Comparison of ENCODE assay signal across 12 mouse cellular contexts in the genomic region with DNA sequence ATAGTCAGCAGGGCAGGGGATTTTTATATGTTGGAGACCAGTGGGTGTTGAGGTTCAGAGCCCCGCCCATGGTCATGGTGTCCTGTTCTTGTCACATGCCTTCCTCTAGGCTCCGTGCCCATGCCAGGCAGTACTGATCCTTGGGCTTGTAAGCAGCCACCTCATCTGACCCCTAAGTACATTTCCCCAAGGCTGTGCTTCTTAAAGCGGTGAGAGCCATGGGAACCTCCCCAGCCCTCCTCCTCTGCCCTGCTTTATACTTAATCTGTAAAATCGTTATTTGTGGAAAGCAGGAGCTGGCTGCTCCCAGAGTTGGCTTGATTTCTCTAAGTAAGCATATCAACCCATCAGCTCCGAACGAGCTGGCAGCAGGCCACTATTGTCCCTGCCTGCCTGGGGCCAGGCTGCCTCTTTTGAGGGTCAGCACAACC. TPM values are rescaled to one million over a fixed set of nuclear protein-coding genes. Genes with fewer than 3 reads are reported as not detected.
DNase-seq lines count a peak whose midpoint lies in the region; ATAC-seq and TF ChIP-seq lines count a peak whose summit lies in the region.
"Had no signal": no experiment of that assay in that cellular context is flagged by ENCODE, and none has a peak within 500 bp of the region (broad histone marks: within the 10 kb centered on the region; RNA-seq: fewer than 3 reads in every experiment).

No protein-coding gene starts in this region.

- no peak for TF ChIP-seq CTCF in kidney, adult 2 months (conservative IDR thresholded peaks at IDR 0.05; ENCODE audit: insufficient read depth, insufficient read length, low read depth, low read length)
- no peak for TF ChIP-seq CTCF in brain, embryonic 14.5 days (IDR thresholded peaks at IDR 0.05; ENCODE audit: borderline replicate concordance, extremely low read depth, insufficient read depth, insufficient read length)

- H3K9ac ChIP-seq in kidney, embryonic 14.5 days (ENCODE audit: low read depth, low read length), result no peak overlapping the region
- H3K9ac ChIP-seq: liver, embryonic 14.5 days had no signal

- no peaks in the 10 kb centered on the region for H3K9me3 ChIP-seq in kidney, embryonic 14.5 days (ENCODE audit: control insufficient read depth, low read length)

- peak; percentile 29 to 49 for DNase-seq in adrenal gland, adult (ENCODE audit: inconsistent age in 2 of 2, low spot score in 1 of 2)
- no peak for DNase-seq in adrenal gland, postnatal 4 days (ENCODE audit: low spot score in 2 of 2)
- DNase-seq in kidney, adult 2 months, result peak; percentile 11
- peak; percentile 73 for DNase-seq in brain, embryonic 14.5 days (ENCODE audit: low read depth)
- peak; percentile 50 to 56 for DNase-seq in kidney, postnatal 4 days
- DNase-seq in embryo, embryonic 9.5 days (ENCODE audit: extremely low spot score), result no peak
- DNase-seq: thymus, adult 2 months had no signal

- 47% methylated on average over 6 of the region's 6 CpGs for WGBS in kidney, adult 2 months
- 56% methylated on average over 6 of the region's 6 CpGs for WGBS in kidney, embryonic 14.5 days

- H3K4me3 ChIP-seq in kidney, adult 2 months (ENCODE audit: insufficient read depth, low read depth, low read length), result no peak overlapping the region
- no peak overlapping the region for H3K4me3 ChIP-seq in kidney, embryonic 14.5 days (ENCODE audit: low read length)

- no peaks in the 10 kb centered on the region for H3K27me3 ChIP-seq in kidney, adult 2 months (replicated peaks; ENCODE audit: control insufficient read depth, insufficient read depth, low read length)
- H3K27me3 ChIP-seq in kidney, embryonic 14.5 days (ENCODE audit: control insufficient read depth, insufficient read depth, low read length), result no peaks in the 10 kb centered on the region

- H3K4me1 ChIP-seq in kidney, adult 2 months (ENCODE audit: control insufficient read depth, insufficient read depth, low read length), result no peaks in the 10 kb centered on the region
- H3K4me1 ChIP-seq in kidney, embryonic 14.5 days (ENCODE audit: control insufficient read depth, insufficient read depth, low read length), result no peaks in the 10 kb centered on the region

- no peak for ATAC-seq in kidney, embryonic 14.5 days (ENCODE audit: low FRiP score, low TSS enrichment)
- ATAC-seq in erythroblast, adult 5-6 weeks (replicated peaks; ENCODE audit: low FRiP score, poor library complexity, severe bottlenecking), result no peak
- ATAC-seq: intestine, embryonic 16.5 days had no signal

- no peak overlapping the region for H3K27ac ChIP-seq in kidney, adult 2 months (ENCODE audit: insufficient read depth, low read depth, low read length)
- no peak overlapping the region for H3K27ac ChIP-seq in kidney, embryonic 14.5 days (ENCODE audit: low read depth, low read length)
- H3K27ac ChIP-seq: liver, embryonic 14.5 days had no signal

- no peak overlapping the region for H3K4me2 ChIP-seq in kidney, embryonic 14.5 days (replicated peaks; ENCODE audit: low read depth, low read length)

- no peak for TF ChIP-seq POLR2A in kidney, adult 2 months (IDR thresholded peaks at IDR 0.05; ENCODE audit: low read depth, low read length)
- TF ChIP-seq POLR2A in brain, embryonic 14.5 days (IDR thresholded peaks at IDR 0.05; ENCODE audit: borderline replicate concordance, extremely low read depth, insufficient read depth, insufficient read length, poor library complexity, severe bottlenecking), result no peak

- H3K36me3 ChIP-seq in kidney, adult 2 months (ENCODE audit: control insufficient read depth, insufficient read depth, low read length), result no peaks in the 10 kb centered on the region
- no peaks in the 10 kb centered on the region for H3K36me3 ChIP-seq in kidney, embryonic 14.5 days (ENCODE audit: control insufficient read depth, insufficient read depth, low read length)

RNA-seq across cellular contexts. Expression of a gene that starts 31.9 kb away (rescaled TPM):
- 10 to 100 TPM; 12.8 to 12.9 TPM for total RNA-seq in adrenal gland, postnatal 4 days (2021)
- polyA plus RNA-seq in kidney, adult 2 months (2012; rRNA removed), result 0.34 and 0.58 TPM in 2 replicates
- not detected in 2 replicates for polyA plus RNA-seq in kidney, embryonic 14.5 days (2014; fragmentation: Nextera tagmentation; extraction: Ambion mirVana)
- polyA plus RNA-seq in brain, embryonic 14.5 days (2012; rRNA removed), result 49.0 and 66.7 TPM in 2 replicates
- total RNA-seq in erythroblast, adult 5-6 weeks (2015; ENCODE audit: low replicate concordance), result not detected in 2 replicates
- 0.26 TPM in 1 of 2 replicates, not detected in the other for total RNA-seq in erythroblast, adult 5-6 weeks (2017; ENCODE audit: low replicate concordance)
- total RNA-seq: neutrophil, adult 5-6 weeks had no signal
- polyA plus RNA-seq: liver, embryonic 14.5 days had no signal

Comparison
In these comparisons a context has a peak if more than half of its experiments do, and no peak if none do; other contexts are left out.
1. DNase-seq: peak in adrenal gland, adult (2 of 2), kidney, adult 2 months (single experiment), brain, embryonic 14.5 days (single experiment) and kidney, postnatal 4 days (2 of 2); none in adrenal gland, postnatal 4 days (0 of 2) and embryo, embryonic 9.5 days (single experiment).
2. RNA of a gene that starts 31.9 kb away (polyA plus RNA-seq): 49.0 to 66.7 TPM in brain, embryonic 14.5 days; 0.34 to 0.58 TPM in kidney, adult 2 months and not detected in kidney, embryonic 14.5 days; every median in the first group is over 10 times any median in the second.